Mouse (Mus musculus): ENCODE data around the gene Lypd6b. TPM values are rescaled to one million over a fixed set of nuclear protein-coding genes. Genes with fewer than 3 reads are reported as not detected.

Lypd6b gene
- polyA plus RNA-seq, 1 experiment from 2014 or later = 3.1 TPM

DNA sequence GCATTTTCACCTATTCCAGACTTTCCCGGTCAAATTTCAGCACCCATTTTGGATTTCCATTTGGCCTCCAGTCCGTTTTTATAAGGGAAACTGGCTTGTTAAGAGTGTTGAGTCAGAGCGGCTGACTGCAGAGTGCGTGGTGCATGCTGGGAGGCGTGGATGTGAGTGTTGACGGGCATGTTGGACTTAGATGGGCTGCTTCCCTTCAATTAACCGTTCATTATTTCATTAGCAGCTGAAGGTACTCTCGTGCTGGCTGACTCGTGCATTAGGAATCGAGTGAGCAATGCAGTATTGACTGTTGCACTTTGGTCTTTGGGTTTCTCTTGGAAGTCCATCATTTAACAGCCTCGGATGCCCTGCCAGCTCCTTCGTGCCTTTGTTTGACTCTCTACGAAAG, 150.1 kb downstream of the Lypd6b start:
- no peaks in the 10 kb centered on the region for H3K4me1 ChIP-seq
- H3K9ac ChIP-seq = no peak overlapping the region
- H3K4me2 ChIP-seq (replicated peaks) = no peak overlapping the region
- H3K27ac ChIP-seq = no peak overlapping the region
- WGBS = 88% methylated on average over 13 of the region's 13 CpGs
- no peak overlapping the region for H3K4me3 ChIP-seq
- ATAC-seq (ENCODE audit: low FRiP score, low read depth) = no peak
- H3K27me3 ChIP-seq (replicated peaks) = no peaks in the 10 kb centered on the region
- H3K36me3 ChIP-seq = no peaks in the 10 kb centered on the region
- no peaks in the 10 kb centered on the region for H3K9me3 ChIP-seq

DNA sequence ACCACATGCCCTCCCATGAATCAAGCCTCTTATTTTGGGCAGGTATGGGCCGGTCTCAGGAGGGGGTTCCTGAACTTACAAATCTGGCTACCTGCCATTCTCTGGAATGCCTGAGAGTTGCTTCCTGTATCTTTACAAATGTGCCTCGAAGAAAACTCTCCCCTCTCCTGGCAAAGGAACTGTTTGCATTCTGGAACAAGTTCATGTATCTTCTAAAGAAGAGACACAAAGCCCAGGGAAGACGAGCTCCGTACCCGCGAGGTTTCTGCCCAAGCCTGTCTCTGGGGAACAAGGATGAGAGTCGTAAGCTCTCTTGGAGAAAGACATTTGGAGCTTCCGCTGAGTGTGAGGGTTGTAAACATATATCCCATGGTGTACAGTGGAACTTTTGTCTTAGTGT, 150.8 kb downstream of the Lypd6b start:
- no peaks in the 10 kb centered on the region for H3K9me3 ChIP-seq
- WGBS = 81% methylated on average over 8 of the region's 8 CpGs
- H3K4me3 ChIP-seq = no peak overlapping the region
- no peak overlapping the region for H3K27ac ChIP-seq
- H3K36me3 ChIP-seq = no peaks in the 10 kb centered on the region
- H3K4me1 ChIP-seq = no peaks in the 10 kb centered on the region
- H3K9ac ChIP-seq = no peak overlapping the region
- H3K4me2 ChIP-seq (replicated peaks) = no peak overlapping the region
- H3K27me3 ChIP-seq (replicated peaks) = no peaks in the 10 kb centered on the region
- ATAC-seq (ENCODE audit: low FRiP score, low read depth) = no peak

DNA sequence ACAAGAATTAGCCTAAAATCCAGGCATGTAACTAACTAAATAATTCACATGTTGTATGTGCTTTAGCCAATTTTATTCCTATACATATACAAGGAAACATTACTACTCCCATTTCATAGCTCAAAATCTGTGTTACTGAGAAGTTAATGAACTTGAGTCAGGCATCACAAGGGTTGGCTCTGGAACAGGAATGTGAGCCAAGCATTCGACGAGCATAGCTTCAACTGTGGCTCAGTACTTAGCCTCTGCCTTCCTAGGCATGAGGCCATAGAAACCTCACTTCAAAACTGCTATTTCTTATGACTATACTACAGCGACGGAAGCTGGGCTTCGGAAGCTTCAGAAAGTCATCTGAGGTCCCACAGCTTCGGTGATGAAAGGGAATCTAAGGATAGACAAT, 152.9 kb downstream of the Lypd6b start:
- H3K36me3 ChIP-seq = no peaks in the 10 kb centered on the region
- H3K27me3 ChIP-seq (replicated peaks) = no peaks in the 10 kb centered on the region
- no peak overlapping the region for H3K27ac ChIP-seq
- no peak overlapping the region for H3K9ac ChIP-seq
- no peaks in the 10 kb centered on the region for H3K4me1 ChIP-seq
- no peak for ATAC-seq (ENCODE audit: low FRiP score, low read depth)
- no peak overlapping the region for H3K4me2 ChIP-seq (replicated peaks)
- 89% methylated on average over 6 of the region's 6 CpGs for WGBS
- no peaks in the 10 kb centered on the region for H3K9me3 ChIP-seq
- no peak overlapping the region for H3K4me3 ChIP-seq

DNA sequence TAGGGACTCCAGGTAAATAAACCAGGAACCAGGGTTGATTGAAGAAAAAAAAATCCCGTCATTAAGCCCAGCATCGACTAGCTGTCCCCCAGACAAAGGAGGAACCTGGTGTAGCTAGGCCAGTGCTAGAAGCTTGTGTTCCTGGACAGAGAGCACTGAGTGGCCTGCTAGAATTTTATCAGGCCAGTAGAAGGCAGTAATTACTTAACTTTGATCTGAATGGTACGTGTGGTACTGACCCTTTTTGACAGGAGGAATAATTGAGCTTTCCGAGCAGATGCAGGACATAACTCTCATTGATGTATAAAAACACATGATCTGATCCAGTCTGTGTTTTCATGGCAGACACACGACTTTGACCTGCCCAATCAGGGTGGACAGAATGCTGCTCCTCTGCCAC, 154.6 kb downstream of the Lypd6b start:
- Histone ChIP-seq H3K4me3 (no peak overlapping the region), H3K36me3 (no peaks in the 10 kb centered on the region), H3K4me2 (replicated peaks) (no peak overlapping the region), H3K27me3 (replicated peaks) (no peaks in the 10 kb centered on the region), H3K27ac (no peak overlapping the region), H3K9me3 (no peaks in the 10 kb centered on the region), H3K4me1 (no peaks in the 10 kb centered on the region), H3K9ac (no peak overlapping the region)
- WGBS = 68% methylated on average over 5 of the region's 5 CpGs
- no peak for ATAC-seq (ENCODE audit: low FRiP score, low read depth)

DNA sequence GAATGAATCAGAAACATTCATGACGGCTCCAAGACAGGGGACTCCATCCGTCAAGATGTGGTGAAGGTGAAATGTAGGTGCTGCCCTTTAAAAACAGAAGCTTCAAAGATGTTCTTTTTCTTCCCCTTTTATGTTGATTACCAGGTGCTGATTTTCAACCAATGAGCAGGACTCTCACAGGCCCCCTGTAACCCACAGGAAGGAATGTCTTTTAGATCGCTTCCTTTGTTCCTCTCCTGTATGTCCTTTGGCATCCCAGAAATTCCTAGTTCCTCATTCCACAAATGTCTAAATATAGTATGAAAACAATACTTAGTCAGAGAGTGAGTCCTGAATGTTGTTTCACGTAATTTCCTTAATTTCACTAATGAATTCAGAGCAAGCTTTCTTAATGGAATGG, 164.2 kb downstream of the Lypd6b start:
- H3K4me3 ChIP-seq = no peak overlapping the region
- WGBS = 75% methylated on average over 4 of the region's 4 CpGs

DNA sequence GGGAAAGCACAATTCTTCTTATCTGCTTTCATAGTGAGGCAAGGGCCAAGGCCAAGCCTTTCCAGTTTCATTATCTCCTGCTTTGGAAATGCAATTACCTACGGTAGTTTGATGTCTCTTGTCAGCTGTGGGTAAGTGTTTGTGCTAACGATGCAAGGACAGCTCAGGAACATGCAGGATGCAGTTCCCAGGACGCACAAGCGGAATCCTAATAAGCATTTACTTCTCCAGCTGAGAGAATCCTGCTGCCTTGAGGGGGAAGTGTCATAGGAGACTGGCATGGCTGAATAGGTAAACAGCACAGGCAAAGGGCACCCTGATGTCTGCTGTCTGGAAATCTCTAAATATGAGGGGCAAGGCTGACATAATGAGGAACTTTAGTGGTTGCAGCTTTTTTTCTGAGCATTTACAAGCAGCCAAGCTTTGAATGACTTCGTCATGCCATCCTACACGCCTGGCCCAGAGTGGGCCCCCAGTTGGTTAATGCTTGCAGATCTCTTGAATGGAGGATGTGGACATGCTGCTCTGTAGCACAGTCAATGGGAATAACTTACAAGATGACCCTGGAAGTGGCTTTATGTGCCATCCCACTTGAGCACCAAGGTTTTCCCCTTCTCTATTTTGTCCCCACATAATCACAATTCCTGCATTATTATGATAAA, 165.3 kb downstream of the Lypd6b start:
- no peak overlapping the region for H3K4me2 ChIP-seq (replicated peaks)

More for the DNA sequence above, 164.2 kb downstream of the Lypd6b start:
- ATAC-seq (ENCODE audit: low FRiP score, low read depth) = no peak
- H3K4me1 ChIP-seq = no peaks in the 10 kb centered on the region
- H3K9ac ChIP-seq = no peak overlapping the region
- H3K36me3 ChIP-seq = no peaks in the 10 kb centered on the region
- H3K27me3 ChIP-seq (replicated peaks) = no peaks in the 10 kb centered on the region
- no peak overlapping the region for H3K4me2 ChIP-seq (replicated peaks)
- no peak overlapping the region for H3K27ac ChIP-seq
- H3K9me3 ChIP-seq = no peaks in the 10 kb centered on the region

DNA sequence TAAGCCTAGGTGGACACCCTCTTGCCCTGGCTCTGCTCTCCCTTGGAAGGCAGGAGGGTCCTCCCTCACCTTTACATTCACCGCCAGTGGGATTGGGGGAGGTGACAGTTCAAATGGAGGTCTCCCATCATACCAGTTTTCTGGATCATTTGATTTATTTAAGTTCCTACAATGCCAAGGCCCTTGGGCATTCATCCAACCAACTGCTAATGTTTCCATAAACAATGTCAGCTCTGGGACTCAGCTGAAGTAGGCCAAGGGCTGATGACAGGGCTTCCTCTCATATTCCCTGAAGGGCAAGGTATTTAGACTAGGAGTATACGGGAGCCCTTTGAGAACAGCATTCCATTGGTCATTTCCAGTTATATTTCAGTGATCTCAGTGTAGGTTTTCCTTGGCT, 170.0 kb downstream of the Lypd6b start:
- no peak overlapping the region for H3K4me3 ChIP-seq
- H3K9ac ChIP-seq = no peak overlapping the region
- H3K27ac ChIP-seq = no peak overlapping the region
- 74% methylated on average over 2 of the region's 2 CpGs for WGBS
- H3K4me1 ChIP-seq = no peaks in the 10 kb centered on the region
- no peaks in the 10 kb centered on the region for H3K27me3 ChIP-seq (replicated peaks)
- no peak for ATAC-seq (ENCODE audit: low FRiP score, low read depth)
- no peaks in the 10 kb centered on the region for H3K9me3 ChIP-seq
- H3K4me2 ChIP-seq (replicated peaks) = no peak overlapping the region
- H3K36me3 ChIP-seq = no peaks in the 10 kb centered on the region

More for the DNA sequence above, 165.3 kb downstream of the Lypd6b start:
- no peaks in the 10 kb centered on the region for H3K36me3 ChIP-seq
- no peaks in the 10 kb centered on the region for H3K27me3 ChIP-seq (replicated peaks)
- no peaks in the 10 kb centered on the region for H3K9me3 ChIP-seq
- H3K27ac ChIP-seq = no peak overlapping the region
- no peak overlapping the region for H3K9ac ChIP-seq
- WGBS = 64% methylated on average over 6 of the region's 6 CpGs
- no peak overlapping the region for H3K4me3 ChIP-seq
- no peak for ATAC-seq (ENCODE audit: low FRiP score, low read depth)
- no peaks in the 10 kb centered on the region for H3K4me1 ChIP-seq

DNA sequence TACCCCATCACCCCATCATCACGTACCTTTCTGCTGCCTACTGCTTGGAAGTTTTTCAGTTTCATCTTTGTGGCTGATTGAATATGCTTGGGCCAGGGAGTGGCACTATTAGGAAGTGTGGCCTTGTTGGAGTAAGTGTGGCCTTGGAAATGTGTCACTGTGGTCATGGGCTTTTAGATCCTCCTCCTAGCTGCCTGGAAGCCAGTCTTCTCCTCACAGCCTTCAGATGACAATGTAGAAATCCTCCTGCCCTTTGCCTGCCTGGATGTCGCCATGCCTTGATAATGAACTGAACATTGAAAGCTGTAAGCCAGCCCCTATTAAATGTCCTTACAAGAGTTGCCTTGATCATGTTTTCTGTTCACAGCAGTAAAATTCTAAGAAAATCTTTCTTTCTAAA, 174.5 kb downstream of the Lypd6b start:
- H3K27me3 ChIP-seq (replicated peaks) = no peaks in the 10 kb centered on the region
- no peaks in the 10 kb centered on the region for H3K36me3 ChIP-seq
- H3K4me1 ChIP-seq = no peaks in the 10 kb centered on the region
- no peak overlapping the region for H3K4me3 ChIP-seq
- H3K9ac ChIP-seq = no peak overlapping the region
- WGBS = 80% methylated on average over 2 of the region's 2 CpGs
- no peak overlapping the region for H3K27ac ChIP-seq
- H3K9me3 ChIP-seq = no peaks in the 10 kb centered on the region
- H3K4me2 ChIP-seq (replicated peaks) = no peak overlapping the region
- no peak for ATAC-seq (ENCODE audit: low FRiP score, low read depth)

DNA sequence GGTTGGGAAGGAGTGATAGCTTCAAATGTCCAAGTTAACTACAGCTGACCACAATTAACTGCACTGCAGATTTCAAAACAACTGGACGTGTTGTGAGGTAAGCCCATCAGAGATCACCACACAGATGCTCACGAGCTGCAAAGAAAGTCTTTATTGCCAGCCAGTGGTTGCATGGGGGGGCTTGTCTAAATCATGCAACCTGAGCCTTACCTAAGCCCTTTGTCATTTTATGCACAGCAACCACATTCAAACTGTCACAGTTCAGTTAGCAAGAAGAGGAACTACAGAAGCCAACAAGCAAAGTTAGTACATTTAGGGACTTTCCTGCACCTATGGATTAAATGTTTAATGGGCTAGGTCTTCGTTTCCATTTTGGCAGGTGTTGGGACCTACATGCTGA, 177.4 kb downstream of the Lypd6b start:
- H3K27me3 ChIP-seq (replicated peaks) = no peaks in the 10 kb centered on the region
- no peaks in the 10 kb centered on the region for H3K9me3 ChIP-seq
- H3K4me2 ChIP-seq (replicated peaks) = no peak overlapping the region
- WGBS = 73% methylated on average over 3 of the region's 3 CpGs
- H3K4me1 ChIP-seq = no peaks in the 10 kb centered on the region
- ATAC-seq (ENCODE audit: low FRiP score, low read depth) = no peak
- H3K4me3 ChIP-seq = no peak overlapping the region
- H3K36me3 ChIP-seq = no peaks in the 10 kb centered on the region
- no peak overlapping the region for H3K9ac ChIP-seq
- H3K27ac ChIP-seq = no peak overlapping the region

DNA sequence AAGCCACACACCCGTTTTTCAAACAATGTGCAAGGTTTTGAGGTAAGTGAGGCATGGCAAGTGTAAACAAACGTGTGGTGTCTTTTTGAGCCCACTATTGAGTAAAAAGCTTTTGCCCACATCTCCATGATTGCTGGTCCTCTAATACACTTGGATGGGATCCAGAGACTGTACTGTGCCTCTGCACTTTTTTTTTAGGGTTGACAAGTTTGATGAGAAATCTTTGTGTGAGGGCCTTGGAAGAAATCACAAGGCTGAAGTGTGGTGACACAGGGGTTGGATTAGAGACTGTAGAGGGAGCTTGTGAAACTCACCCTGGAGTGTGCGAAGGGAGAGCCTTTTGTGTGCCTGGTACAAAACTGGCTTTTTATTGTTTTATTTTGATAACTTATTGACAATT, 180.3 kb downstream of the Lypd6b start:
- no peaks in the 10 kb centered on the region for H3K4me1 ChIP-seq
- H3K36me3 ChIP-seq = no peaks in the 10 kb centered on the region
- H3K9me3 ChIP-seq = no peaks in the 10 kb centered on the region
- WGBS = 74% methylated on average over 3 of the region's 3 CpGs
- H3K27ac ChIP-seq = no peak overlapping the region
- no peak overlapping the region for H3K9ac ChIP-seq
- H3K4me2 ChIP-seq (replicated peaks) = no peak overlapping the region
- no peak for ATAC-seq (ENCODE audit: low FRiP score, low read depth)
- H3K4me3 ChIP-seq = no peak overlapping the region
- H3K27me3 ChIP-seq (replicated peaks) = no peaks in the 10 kb centered on the region

DNA sequence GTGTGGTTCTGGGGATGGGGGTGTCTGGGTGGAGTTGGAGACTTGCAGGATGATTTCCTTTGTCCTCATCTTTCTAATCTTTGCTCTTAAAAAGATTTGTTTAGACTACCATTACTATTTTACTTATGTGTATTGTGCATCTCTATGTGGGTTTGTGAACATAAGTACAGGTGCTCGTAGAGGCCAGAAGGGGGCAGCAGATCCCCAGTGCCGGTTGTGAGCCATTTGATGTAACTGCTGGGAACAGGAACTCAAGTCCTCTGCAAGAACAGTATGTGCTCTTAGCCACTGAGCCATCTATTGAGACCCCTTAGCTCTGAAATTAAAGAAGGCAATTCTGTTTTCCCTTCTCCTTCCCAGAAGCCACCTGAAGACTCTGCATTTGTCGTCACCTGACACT, 183.5 kb downstream of the Lypd6b start:
- no peak overlapping the region for H3K4me2 ChIP-seq (replicated peaks)
- no peaks in the 10 kb centered on the region for H3K27me3 ChIP-seq (replicated peaks)
- no peak overlapping the region for H3K27ac ChIP-seq
- no peak for ATAC-seq (ENCODE audit: low FRiP score, low read depth)
- WGBS = 99% methylated on average over 3 of the region's 3 CpGs
- H3K9me3 ChIP-seq = no peaks in the 10 kb centered on the region
- H3K9ac ChIP-seq = no peak overlapping the region
- no peaks in the 10 kb centered on the region for H3K4me1 ChIP-seq
- H3K36me3 ChIP-seq = no peaks in the 10 kb centered on the region
- no peak overlapping the region for H3K4me3 ChIP-seq

DNA sequence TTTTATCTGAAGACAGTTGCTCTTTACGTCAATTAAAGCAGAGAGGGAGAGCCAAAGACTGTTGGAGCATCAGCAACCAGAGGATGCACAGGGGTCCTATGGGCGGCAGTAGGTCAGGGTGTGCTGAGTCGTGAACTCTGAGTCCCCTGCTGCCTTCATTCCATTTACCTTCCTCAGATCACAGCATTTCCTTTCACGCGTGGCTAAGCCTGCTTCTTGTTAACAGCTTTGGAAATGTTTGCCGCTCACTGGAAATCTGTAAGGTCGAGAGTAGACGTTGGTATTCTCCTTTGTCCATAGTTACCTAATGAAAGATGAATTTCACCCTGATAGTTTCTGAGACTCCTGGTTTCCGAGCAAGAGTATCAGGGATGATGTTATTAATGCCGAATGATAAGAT, 191.1 kb downstream of the Lypd6b start:
- H3K4me3 ChIP-seq = no peak overlapping the region
- H3K4me2 ChIP-seq (replicated peaks) = no peak overlapping the region
- H3K4me1 ChIP-seq = no peaks in the 10 kb centered on the region
- no peak overlapping the region for H3K9ac ChIP-seq
- H3K36me3 ChIP-seq = no peaks in the 10 kb centered on the region
- no peaks in the 10 kb centered on the region for H3K9me3 ChIP-seq
- WGBS = 76% methylated on average over 10 of the region's 10 CpGs
- no peak overlapping the region for H3K27ac ChIP-seq
- no peaks in the 10 kb centered on the region; the same call in 1 of the 2 replicates for H3K27me3 ChIP-seq (replicated peaks)
- no peak for ATAC-seq (ENCODE audit: low FRiP score, low read depth)

DNA sequence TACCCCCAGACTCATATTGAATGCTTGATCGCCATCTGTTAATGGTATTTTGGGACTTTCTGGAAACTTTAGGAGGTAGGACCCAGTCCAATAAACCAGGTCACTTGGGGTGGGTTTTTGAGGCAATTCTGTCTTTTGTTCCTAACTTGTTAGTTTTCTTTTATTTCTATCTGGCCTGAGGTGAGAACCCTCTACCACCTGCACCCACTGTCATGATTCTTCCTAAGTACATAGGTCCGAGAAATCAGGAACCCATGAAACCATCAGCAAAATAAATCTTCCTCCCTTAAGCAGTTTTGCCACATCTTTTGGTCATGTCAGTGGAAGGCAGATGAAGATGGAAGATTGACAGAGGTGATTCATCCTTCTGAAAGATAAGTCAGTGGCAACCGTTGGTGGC, 192.5 kb downstream of the Lypd6b start:
- no peak for ATAC-seq (ENCODE audit: low FRiP score, low read depth)
- WGBS = 90% methylated on average over 3 of the region's 3 CpGs
- Histone ChIP-seq H3K4me2 (replicated peaks) (no peak overlapping the region), H3K4me1 (no peaks in the 10 kb centered on the region), H3K27ac (no peak overlapping the region), H3K27me3 (replicated peaks) (no peaks in the 10 kb centered on the region; the same call in 1 of the 2 replicates), H3K36me3 (no peaks in the 10 kb centered on the region), H3K9me3 (no peaks in the 10 kb centered on the region), H3K4me3 (no peak overlapping the region), H3K9ac (no peak overlapping the region)

Data from neural tube, embryonic 12.5 days (tissue).